Mouse (Mus musculus) forebrain, postnatal 0 days (tissue): ENCODE measurements at regions not wholly inside any gene's neighbourhood (a gene's known extent, or its start where the extent isn't known, plus 50 kb on each side); places are given as distances from the start of the nearest gene placed in this dataset.

Source experiments
- ATAC-seq: fragments of 200-750 bp; cut with Nextera tagmentation; 2 replicates; pipeline ENCODE4 v1.8.0; 2017; ENCODE audit warnings: mild to moderate bottlenecking, moderate library complexity
- DNase-seq: peaks from one replicate; pipeline ENCODE4 v3.0.0-alpha.2; 2015
- H3K27ac ChIP-seq: fragments of 300-500 bp; sonication (generic); 2 replicates; pipeline ENCODE4 v1.5.1; 2014; ENCODE audit warnings: low read depth, mild to moderate bottlenecking, antibody characterized with exemption, low read length, moderate library complexity, mixed read lengths
- H3K27me3 ChIP-seq: fragments of 300-500 bp; sonication (generic); 2 replicates; pipeline ENCODE4 v1.6.1; 2014; ENCODE audit warnings: mild to moderate bottlenecking, low read length, mixed read lengths; ENCODE audit not compliant: insufficient read depth
- H3K36me3 ChIP-seq: fragments of 300-500 bp; sonication (generic); 2 replicates; pipeline ENCODE4 v1.6.1; 2014; ENCODE audit warnings: mild to moderate bottlenecking, moderate library complexity; ENCODE audit not compliant: insufficient read depth
- H3K4me1 ChIP-seq: fragments of 300-500 bp; sonication (generic); 2 replicates; pipeline ENCODE4 v1.6.1; 2014; ENCODE audit warnings: antibody characterized with exemption; ENCODE audit not compliant: insufficient read depth
- H3K4me2 ChIP-seq: fragments of 300-500 bp; sonication (generic); 2 replicates; pipeline ENCODE4 v1.6.1; 2014; ENCODE audit warnings: low read depth, mild to moderate bottlenecking, moderate library complexity
- H3K4me3 ChIP-seq: fragments of 300-500 bp; sonication (generic); 2 replicates; pipeline ENCODE4 v1.5.1; 2014; ENCODE audit warnings: low read depth, low read length, mixed read lengths
- H3K9ac ChIP-seq: fragments of 300-500 bp; sonication (generic); 2 replicates; pipeline ENCODE4 v1.6.1; 2014; ENCODE audit warnings: mild to moderate bottlenecking
- H3K9me3 ChIP-seq: fragments of 300-500 bp; sonication (generic); 2 replicates; pipeline ENCODE4 v1.6.1; 2016; ENCODE audit warnings: low read length
- CTCF ChIP-seq: sonication (generic); IDR thresholded peaks from 2 replicates; pipeline ENCODE4 v1.5.1; 2016; ENCODE audit warnings: antibody characterized with exemption, control low read depth, low read depth
- WGBS: fragments of 180-500 bp; shearing (Covaris S2); extraction: QIAGEN DNeasy Blood & Tissue Kit; methylation state at CpG from one replicate; pipeline ENCODE4 v1.1.7; 2014; 5-methylcytosine and 5-hydroxymethylcytosine counted together

DNA sequence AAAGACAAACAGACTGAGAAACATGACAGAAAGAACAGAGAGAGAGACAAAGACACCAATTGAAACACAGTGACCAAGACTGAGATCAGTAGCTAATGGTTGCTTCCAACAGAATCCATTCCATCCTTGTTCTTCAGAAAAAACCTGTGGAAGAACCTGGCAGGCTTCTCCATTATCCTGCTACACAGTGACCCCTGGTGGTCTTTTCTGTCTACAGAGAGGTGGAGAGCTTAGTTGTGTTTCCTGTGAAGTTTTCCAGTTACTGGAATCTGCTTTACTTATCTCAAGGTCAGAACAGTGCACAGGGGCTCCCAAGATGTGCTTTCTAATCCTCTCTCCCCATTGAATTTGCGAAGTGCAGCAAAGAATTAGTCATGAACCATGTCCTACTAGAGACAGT lies 339.1 kb upstream of the Msl3l2 start:
- no peak overlapping the region for H3K27ac ChIP-seq
- DNase-seq (peak; percentile 55), ATAC-seq (no peak)
- 62% methylated on average over 1 of the region's 1 CpGs for WGBS
- no peaks in the 10 kb centered on the region for H3K4me1 ChIP-seq
- H3K36me3 ChIP-seq, result no peaks in the 10 kb centered on the region
- no peaks in the 10 kb centered on the region for H3K27me3 ChIP-seq
- H3K4me2 ChIP-seq, result no peak overlapping the region
- no peak overlapping the region for H3K4me3 ChIP-seq
- no peak overlapping the region for H3K9ac ChIP-seq
- H3K9me3 ChIP-seq, result no peaks in the 10 kb centered on the region
- peak; percentile 60 for TF ChIP-seq CTCF

DNA sequence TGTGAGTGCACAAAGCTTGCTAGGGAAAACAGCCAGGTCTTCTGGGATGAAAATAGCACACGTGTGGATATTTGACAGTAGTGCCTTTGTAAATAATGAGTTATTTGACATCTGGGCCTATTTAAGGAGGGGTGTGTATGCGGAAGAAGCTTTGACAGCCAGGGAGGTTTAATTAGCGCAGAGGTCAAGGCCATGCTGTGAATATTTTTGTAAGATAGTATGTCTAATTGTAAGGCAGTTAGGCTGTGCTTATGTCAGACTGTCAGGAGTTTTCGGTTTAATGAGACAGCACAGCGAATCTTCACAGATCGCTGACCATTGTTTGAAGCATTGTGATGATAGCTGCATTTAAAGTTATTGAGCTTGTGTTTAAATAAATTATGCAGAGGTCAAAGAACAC lies 337.1 kb upstream of the Msl3l2 start:
- DNase-seq (no peak), ATAC-seq (no peak)
- TF ChIP-seq CTCF, result no peak
- WGBS, result 32% methylated on average over 6 of the region's 6 CpGs
- H3K27me3 ChIP-seq, result no peaks in the 10 kb centered on the region
- H3K9me3 ChIP-seq, result no peaks in the 10 kb centered on the region
- no peak overlapping the region for H3K4me2 ChIP-seq
- no peak overlapping the region for H3K9ac ChIP-seq
- H3K4me1 ChIP-seq, result no peaks in the 10 kb centered on the region
- no peak overlapping the region for H3K27ac ChIP-seq
- no peaks in the 10 kb centered on the region for H3K36me3 ChIP-seq
- no peak overlapping the region for H3K4me3 ChIP-seq

DNA sequence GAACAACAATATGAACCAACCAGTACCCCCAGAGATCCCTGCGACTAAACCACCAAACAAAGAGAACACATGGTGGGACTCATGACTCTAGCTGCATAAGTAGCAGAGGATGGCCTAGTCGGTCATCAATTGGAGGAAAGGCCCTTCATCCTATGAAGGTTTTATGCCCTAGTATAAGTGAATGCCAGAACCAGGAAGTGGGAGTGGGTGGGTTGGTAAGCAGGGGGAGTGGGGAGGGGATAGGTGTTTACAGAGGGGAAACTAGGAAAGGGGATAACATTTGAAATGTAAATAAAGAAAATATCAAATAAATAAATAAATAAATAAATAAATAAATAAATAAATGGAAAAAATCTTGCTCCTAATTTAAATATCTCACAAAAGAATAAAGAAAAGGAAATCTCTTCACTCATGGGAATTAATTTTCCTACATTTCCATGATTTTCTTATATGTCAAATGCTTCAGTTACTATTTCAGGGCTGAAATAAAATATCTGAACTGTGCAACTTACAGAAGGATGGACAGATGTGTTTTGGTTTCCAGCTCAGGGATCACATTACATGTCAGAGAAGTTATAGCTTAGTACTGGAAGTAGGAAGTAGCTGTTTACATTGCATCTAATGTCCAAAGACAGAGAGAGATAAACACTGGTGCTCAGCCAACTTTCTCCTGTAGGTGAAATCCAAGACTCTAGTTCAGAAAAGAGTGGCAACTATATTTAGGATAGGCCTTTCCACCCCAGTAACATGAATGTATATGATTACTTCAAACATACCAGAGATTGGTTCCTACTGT lies 323.8 kb upstream of the Msl3l2 start:
- 87% methylated on average over 2 of the region's 2 CpGs for WGBS
- Histone ChIP-seq H3K9ac (no peak overlapping the region), H3K4me1 (no peaks in the 10 kb centered on the region), H3K36me3 (no peaks in the 10 kb centered on the region), H3K9me3 (no peaks in the 10 kb centered on the region), H3K27ac (no peak overlapping the region), H3K27me3 (no peaks in the 10 kb centered on the region), H3K4me2 (no peak overlapping the region), H3K4me3 (no peak overlapping the region)
- ATAC-seq (no peak), DNase-seq (no peak)
- TF ChIP-seq CTCF, result no peak

DNA sequence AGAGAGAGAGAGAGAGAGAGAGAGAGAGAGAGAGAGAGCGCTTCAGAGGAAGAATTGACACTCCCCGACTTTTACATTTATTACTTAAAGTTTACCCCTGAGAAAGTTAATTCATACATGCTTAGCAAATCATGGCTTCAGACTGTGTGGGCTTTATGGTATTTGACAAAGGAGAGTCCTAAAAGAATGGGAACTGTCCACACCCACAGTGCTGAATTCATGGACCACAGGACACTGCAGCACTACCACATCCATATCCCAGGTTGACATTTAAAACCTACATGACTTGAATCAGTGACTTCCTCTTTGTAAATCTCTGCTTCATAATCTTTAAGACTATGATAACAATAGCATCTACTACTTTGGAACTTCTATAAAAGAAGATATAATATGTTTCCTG lies 292.8 kb upstream of the Msl3l2 start:
- H3K27ac ChIP-seq, result no peak overlapping the region
- H3K9me3 ChIP-seq, result no peaks in the 10 kb centered on the region
- no peaks in the 10 kb centered on the region for H3K4me1 ChIP-seq
- no peak for DNase-seq
- H3K4me3 ChIP-seq, result no peak overlapping the region
- 78% methylated on average over 2 of the region's 2 CpGs for WGBS
- no peak for TF ChIP-seq CTCF
- no peaks in the 10 kb centered on the region for H3K36me3 ChIP-seq
- ATAC-seq, result no peak
- H3K27me3 ChIP-seq, result no peaks in the 10 kb centered on the region
- no peak overlapping the region for H3K9ac ChIP-seq
- H3K4me2 ChIP-seq, result no peak overlapping the region

DNA sequence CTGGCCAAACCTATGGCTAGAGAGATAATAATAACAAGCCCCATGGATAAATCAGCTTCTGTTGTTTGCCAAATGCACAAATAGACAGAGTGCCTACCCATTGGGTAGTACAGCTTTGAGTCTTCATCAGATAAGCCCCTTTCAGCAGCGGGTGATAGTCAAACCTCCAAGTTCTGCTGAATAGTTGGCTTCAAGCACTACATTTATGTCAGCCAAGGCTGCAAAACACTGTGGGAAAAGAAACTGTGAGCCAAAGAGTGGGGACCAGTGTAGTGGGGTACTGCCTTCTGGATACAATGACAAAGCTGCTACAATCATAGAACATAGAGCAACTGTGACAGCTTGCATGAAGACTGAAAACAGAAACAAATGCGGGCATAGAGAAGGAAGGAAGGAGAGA lies 255.4 kb upstream of the Msl3l2 start:
- H3K9ac ChIP-seq, result no peak overlapping the region
- H3K4me2 ChIP-seq, result no peak overlapping the region
- H3K36me3 ChIP-seq, result no peaks in the 10 kb centered on the region
- H3K27ac ChIP-seq, result no peak overlapping the region
- no peaks in the 10 kb centered on the region for H3K9me3 ChIP-seq
- DNase-seq (no peak), ATAC-seq (peak; percentile 20; the same call in 1 of the 2 replicates)
- no peaks in the 10 kb centered on the region for H3K27me3 ChIP-seq
- 76% methylated on average over 2 of the region's 2 CpGs for WGBS
- no peaks in the 10 kb centered on the region for H3K4me1 ChIP-seq
- no peak overlapping the region for H3K4me3 ChIP-seq
- TF ChIP-seq CTCF, result no peak

DNA sequence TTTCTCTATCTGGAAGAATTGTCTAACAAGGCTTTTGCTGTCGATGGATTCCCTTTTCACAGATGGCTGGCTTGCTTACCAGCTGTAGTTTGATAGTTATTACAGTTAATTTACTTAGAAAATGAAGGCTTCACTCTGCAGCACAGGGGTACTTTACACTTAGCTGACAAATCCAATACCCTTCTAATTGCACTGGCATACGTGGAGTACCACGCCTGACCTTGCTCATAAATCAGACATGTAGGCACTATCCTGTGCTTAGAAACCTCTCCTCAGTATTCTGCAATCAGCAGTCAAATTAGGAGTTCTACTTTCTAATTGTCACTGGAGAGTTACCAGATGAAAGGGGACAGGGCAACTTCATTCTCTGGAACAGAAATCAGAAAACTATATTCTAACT lies 214.1 kb upstream of the Msl3l2 start:
- Histone ChIP-seq H3K27ac (no peak overlapping the region), H3K9ac (no peak overlapping the region), H3K27me3 (no peaks in the 10 kb centered on the region), H3K4me3 (no peak overlapping the region), H3K4me1 (no peaks in the 10 kb centered on the region), H3K36me3 (no peaks in the 10 kb centered on the region), H3K9me3 (no peaks in the 10 kb centered on the region), H3K4me2 (no peak overlapping the region)
- ATAC-seq (no peak), DNase-seq (peak; percentile 17)
- WGBS, result 57% methylated on average over 3 of the region's 3 CpGs
- TF ChIP-seq CTCF, result no peak

DNA sequence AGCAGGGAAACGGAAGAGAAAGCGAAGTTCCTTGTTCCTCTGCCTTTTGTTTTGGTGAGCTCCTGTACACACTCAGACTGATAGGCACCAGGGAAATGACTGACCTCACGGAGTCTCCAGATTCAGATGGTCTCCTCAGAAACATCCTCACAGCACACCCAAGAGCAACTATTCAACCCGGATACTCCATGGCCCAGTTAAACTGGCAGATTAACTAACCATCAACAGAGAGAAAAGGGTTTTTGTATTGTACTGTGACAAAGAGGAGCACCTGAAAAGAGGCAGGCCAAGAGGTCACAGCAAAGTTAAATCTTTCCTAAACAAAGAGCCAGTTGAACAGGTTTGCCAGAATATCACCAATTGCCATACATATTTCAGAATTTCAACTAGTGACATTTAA lies 177.6 kb upstream of the Msl3l2 start:
- DNase-seq, result no peak
- Histone ChIP-seq H3K27ac (no peak overlapping the region), H3K36me3 (no peaks in the 10 kb centered on the region), H3K9ac (no peak overlapping the region), H3K9me3 (no peaks in the 10 kb centered on the region), H3K4me1 (no peaks in the 10 kb centered on the region), H3K4me3 (no peak overlapping the region), H3K4me2 (no peak overlapping the region), H3K27me3 (no peaks in the 10 kb centered on the region)
- 51% methylated on average over 4 of the region's 4 CpGs for WGBS
- TF ChIP-seq CTCF, result no peak
- no peak for ATAC-seq
